Mouse (Mus musculus) retina, postnatal 1 day (tissue): Measurements from ENCODE around the gene Pdss2.

ENCODE experiments used
- DNase-seq: peaks from one replicate; pipeline ENCODE4 v3.0.0-alpha.2; 2012

The Pdss2 gene

GRCm38 (mm10) chr10:43220910-43221625, at the start of gene Pdss2:
Pdss2 (plus strand) TSS chr10:43221486.
- peak; percentile 97 for DNase-seq

GRCm38 (mm10) chr10:43172066-43172465, 49.2 kb upstream of the Pdss2 start:
- no peak for DNase-seq

- no peak for DNase-seq
Observed at GRCm38 (mm10) chr10:43172554-43172953, 48.7 kb upstream of the Pdss2 start.

DNA sequence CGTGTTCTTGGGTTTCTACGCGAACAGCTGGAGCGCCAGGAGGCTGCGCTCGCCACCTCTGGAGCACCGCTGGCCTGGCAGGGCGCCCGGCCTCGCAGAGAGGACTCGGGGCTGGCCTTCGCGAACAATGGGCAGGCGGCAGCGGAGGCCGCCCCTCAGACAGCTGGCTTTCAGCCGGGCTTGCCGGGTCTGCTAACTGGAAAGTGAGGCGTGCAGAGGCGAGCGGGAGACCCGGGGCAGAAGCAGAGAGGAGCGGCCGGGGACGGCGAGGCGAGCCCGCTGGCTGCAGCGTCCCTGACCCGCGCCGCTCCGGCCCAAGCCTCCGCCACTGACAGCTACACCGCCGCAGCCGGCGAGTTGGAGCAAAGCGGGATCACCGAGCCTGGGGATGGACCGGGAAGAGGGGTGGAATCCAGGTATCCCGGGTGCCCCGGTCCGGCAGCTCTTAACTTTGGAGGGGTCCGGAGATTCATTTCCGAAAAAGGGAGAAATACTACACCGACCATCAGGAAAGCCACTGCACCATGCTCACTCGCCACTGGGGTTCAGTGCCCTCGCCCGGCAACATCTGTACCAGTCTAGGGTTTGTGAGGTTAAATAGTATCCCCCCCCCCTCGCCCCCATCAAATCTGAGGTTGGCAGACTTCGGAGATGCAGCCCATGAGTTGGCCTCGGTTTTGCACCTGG, 48.0 kb upstream of the Pdss2 start:
- DNase-seq: peak; percentile 81

- peak; percentile 61 for DNase-seq
Observed at GRCm38 (mm10) chr10:43173828-43174325, 47.4 kb upstream of the Pdss2 start.

DNA sequence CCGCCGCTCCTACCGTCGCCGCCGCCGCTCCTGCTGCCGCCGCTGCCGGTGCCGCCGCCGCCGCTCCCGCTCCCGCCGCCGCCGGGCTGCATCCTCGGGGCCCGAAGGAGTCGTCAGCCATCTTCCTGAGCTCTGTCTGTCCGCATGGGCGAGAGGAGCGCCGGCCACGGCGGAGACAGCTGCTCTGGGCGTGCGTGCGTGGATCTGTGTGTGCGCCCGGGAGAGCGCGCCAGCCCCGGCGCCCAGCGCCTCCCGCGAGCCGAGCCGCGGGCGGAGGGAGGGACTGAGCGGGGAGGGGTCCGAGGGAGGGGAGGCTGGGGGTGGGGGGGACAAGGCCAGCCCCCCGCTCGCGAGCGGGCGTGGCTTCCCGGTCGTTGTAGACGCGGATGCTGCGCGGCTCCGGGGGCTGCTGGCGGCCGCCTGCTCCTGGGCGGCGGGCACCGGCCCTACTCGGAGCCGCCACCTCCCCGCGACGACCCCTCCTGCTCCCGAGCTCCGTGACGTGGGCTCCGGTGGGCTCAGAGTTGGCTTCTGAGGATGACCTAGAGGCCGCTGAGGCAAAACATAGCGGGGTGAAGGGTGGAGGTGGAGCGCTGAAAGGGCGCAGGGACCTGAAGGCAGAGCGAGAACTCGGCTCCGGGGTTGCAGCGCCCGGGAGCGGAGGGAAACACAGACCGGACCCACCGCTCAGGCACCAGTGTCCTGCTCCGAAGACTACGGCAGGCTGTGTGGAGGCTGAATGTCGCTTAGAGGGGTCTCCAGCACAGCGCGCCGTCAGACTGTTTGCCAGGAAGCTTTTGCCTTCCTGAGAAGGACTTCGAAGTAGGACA, 46.7 kb upstream of the Pdss2 start, which contains the start of the genes Sobp and 9030612E09Rik:
Sobp (minus strand) TSS at position 205 of the 830 bp plus-strand sequence.
9030612E09Rik (plus strand) TSS at position 379 of the 830 bp plus-strand sequence.
- DNase-seq: peak; percentile 84

- DNase-seq: no peak
Observed at GRCm38 (mm10) chr10:43175156-43175601, 46.1 kb upstream of the Pdss2 start.

DNA sequence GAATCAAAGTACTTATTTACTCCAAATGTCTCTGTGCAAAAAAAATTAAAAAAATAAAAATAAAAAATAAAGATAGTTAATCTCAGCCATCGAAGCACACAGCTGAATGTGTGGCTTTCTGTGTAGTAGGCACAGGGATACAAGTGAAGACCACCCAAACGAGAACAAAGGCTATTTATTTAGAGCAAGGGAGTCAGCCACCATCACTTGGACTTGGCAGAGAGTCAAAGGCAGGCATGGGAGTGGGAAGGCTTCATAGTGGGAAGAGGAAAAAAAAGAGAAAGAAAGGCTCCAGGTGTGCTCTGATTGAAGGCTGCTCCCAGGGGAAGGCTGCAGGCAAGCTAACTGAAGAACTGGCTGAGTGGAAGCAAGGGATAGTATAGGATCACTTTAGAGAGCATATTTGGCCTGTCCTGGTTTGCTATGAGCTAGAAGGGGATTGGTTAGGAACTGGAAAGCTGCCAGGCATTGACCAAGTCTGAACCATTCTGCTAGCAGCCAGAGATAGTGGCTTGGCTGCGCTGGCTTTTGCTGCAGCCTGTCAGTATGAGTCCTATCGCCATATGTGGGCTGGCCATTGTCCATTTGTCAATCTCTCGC, 40.9 kb upstream of the Pdss2 start:
- DNase-seq: peak; percentile 74

DNA sequence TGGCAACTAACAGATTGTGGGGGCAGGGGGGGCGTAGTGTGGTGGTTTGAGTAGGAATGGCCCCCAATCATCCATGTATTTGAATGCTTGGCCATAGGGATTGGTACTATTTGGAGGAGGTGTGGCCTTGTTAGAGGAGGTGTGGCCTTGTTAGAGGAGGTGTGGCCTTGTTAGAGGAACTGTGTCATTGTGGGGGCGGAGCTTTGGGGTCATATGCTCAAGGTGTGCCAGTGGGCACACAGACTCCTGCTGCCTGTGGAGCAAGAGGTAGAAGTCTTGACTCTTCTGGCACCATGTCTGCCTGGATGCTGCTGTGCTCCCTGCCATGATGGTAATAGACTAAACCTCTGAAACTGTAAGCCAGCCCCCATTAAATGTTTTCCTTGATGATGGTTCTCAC, 21.1 kb upstream of the Pdss2 start:
- no peak for DNase-seq

GRCm38 (mm10) chr10:43203865-43204264, 17.4 kb upstream of the Pdss2 start:
- DNase-seq: no peak

DNA sequence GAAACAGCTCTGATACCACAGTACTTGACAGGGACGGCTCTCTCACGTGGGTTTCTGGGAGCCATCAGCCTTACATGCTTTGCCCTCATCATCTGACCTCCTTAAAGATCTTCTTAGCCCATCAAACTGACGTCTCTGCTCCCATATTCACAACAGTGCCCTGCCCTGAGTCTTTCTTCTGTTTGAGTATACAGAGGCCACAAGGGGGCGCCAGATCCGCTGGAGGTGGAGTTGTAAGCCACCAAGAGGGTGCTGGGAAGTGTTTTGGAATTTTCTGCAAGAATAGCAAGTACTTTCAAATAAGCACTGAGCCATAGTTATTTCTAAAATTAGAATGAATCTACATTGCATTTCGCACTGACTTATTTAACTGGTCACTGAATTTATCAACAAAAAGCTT, 9.4 kb upstream of the Pdss2 start:
- DNase-seq: peak; percentile 50

DNA sequence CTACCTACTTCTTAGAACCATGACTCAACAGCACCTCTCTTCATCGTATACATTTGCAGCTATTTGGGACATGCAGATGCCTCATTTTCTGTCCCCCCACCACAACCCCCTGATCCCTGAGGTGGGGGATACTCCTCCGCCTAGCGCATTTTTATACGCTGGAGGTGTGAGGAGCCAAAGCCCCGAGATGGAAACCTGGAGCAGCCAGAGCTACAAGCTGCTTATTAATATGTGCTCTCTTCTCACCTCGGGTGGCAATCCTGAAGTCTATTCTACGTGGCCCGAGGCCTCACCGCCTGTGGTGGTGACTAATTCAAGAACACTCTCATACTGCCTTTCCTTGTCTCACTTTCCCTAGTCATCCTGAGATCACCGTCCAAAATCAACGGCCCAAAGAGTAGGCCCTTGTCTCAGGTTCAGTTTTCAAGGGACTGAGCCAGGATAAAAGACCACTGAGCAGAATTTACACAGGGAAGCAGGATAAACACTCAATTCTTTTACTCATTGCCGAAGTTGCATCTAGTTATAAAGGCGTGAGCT, 3.9 kb upstream of the Pdss2 start:
- DNase-seq: no peak

DNA sequence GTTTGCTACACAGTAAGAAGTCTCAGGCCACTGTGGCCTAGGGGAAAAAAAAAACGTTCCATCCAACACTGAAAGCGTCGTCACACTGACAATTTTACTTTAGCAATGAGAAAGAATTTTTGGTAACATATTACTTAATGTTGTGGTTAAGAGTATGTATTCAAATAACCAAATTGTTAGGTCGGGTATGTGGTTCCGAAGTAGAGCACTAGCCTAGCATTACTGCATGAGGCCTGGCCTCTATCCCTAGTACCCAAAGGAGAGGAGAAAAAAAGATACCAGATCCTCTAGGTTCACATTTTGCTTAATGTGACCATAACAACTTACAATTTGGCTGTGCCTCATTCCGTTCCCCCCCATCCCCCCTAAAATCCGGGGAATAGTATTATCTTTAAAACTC, 807 bp upstream of the Pdss2 start:
- DNase-seq: peak; percentile 16

DNA sequence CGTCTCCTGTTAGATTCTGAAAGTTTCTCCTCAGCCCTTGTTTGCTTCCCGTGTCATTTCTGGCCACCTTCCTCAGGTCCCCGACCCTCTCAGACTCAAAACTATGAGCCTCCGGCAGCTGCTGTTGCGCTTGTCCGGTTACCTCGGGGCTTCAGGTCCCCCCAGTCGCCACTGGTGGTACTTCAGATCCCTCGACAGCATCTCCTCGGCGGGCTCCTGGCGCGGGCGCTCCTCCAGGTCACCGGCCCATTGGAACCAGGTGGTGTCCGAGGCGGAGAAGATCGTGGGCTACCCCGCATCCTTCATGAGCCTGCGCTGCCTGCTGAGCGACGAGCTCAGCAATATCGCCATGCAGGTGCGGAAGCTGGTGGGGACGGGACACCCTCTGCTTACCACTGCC, 373 bp downstream of the Pdss2 start:
- DNase-seq: no peak

DNA sequence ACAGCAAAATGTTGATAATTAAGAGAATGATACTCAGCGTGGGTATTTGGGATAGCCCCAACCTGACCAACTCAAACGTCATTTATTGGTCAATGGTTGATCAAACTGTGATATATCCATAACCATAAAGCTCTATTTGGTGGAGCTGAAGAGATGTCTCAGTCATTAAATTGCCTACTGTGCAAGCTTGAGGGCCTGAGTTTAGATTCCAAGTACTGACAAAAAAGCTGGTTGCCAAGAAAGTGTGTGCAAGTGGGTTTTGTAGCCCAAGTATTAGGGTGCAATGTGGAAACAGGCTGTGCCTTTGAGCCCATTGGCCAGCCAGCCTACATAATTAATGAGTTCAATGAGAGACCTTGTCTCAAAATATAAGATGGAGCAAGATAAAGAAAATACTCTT, 2.1 kb downstream of the Pdss2 start:
- DNase-seq: no peak

- DNase-seq: no peak
Observed at GRCm38 (mm10) chr10:43226391-43226790, 5.1 kb downstream of the Pdss2 start.

- no peak for DNase-seq
Observed at GRCm38 (mm10) chr10:43229236-43229635, 8.0 kb downstream of the Pdss2 start.

GRCm38 (mm10) chr10:43234522-43234921, 13.2 kb downstream of the Pdss2 start:
- DNase-seq: peak; percentile 17

DNA sequence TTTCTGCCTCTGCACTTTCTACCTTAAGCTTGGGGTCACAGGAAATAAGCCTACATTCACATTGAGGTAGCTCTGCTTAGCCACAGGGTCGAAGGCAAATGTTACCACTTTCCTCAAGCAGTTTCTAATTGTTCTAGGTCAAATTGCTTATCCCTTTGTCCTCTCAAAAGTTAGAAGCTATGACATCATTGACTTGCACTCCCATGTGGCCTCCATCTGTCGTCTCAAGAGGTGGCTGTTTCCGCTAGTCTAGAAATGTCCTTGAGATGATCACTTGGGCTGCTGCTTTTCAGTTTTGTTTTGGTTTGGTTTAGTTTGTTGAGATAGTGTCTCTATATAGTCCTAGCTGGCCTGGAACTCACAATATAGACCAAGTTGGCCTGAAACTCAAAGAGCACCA, 13.7 kb downstream of the Pdss2 start:
- DNase-seq: no peak

GRCm38 (mm10) chr10:43235758-43236669, 14.7 kb downstream of the Pdss2 start:
- no peak for DNase-seq

GRCm38 (mm10) chr10:43242215-43242614, 20.9 kb downstream of the Pdss2 start:
- DNase-seq: no peak
